Mouse (Mus musculus) CH12.LX (cell line): ENCODE data around the gene Chit1. TPM values are rescaled to one million over a fixed set of nuclear protein-coding genes. Genes with fewer than 3 reads are reported as not detected.

Source experiments
- DNase-seq: peaks from one replicate; pipeline ENCODE4 v3.0.0-alpha.2; 2013; ENCODE audit errors: extremely low read depth
- H3K27ac ChIP-seq: 2 replicates; pipeline ENCODE4 v1.5.1; 2012; ENCODE audit warnings: low read depth, mild to moderate bottlenecking, control low read depth, moderate library complexity; ENCODE audit not compliant: insufficient read depth
- H3K27me3 ChIP-seq: replicated peaks from 2 replicates; pipeline ENCODE3; 2012; ENCODE audit warnings: inconsistent platforms
- H3K36me3 ChIP-seq, 2 experiments: replicated peaks in 1 of 2; 2 replicates each; pipeline versions ENCODE3 to v1.6.1; 2012; ENCODE audit warnings: inconsistent platforms in 1 of 2, low read length in 1 of 2, mild to moderate bottlenecking in 1 of 2, mixed read lengths in 1 of 2, moderate library complexity in 1 of 2; ENCODE audit not compliant: control insufficient read depth in 1 of 2, insufficient read depth in 1 of 2
- H3K4me1 ChIP-seq, 2 experiments: 2 replicates each; pipeline ENCODE4 v1.6.1; 2012; ENCODE audit warnings: inconsistent platforms in 1 of 2, moderate library complexity in 1 of 2; ENCODE audit not compliant: insufficient read depth in 2 of 2, control insufficient read depth in 1 of 2
- H3K4me2 ChIP-seq: 2 replicates; pipeline ENCODE4 v1.6.1; 2012; ENCODE audit warnings: low read depth, mild to moderate bottlenecking, control low read depth; ENCODE audit not compliant: poor library complexity, insufficient read depth, severe bottlenecking
- H3K4me3 ChIP-seq, 3 experiments: fragments of 150-350 bp in 1 of 3; sonication (generic) in 1 of 3; replicated peaks in 1 of 3; 2 replicates each; pipeline versions ENCODE3 to v1.5.1; 2011 to 2012; ENCODE audit warnings: low read depth in 2 of 3, low read length in 2 of 3, mild to moderate bottlenecking in 2 of 3, moderate library complexity in 2 of 3, control low read depth in 1 of 3, improper control_type of control experiment in 1 of 3, inconsistent platforms in 1 of 3, mixed read lengths in 1 of 3; ENCODE audit not compliant: poor library complexity in 1 of 3
- H3K79me2 ChIP-seq: replicated peaks from 2 replicates; pipeline ENCODE4 v1.6.1; 2012; ENCODE audit warnings: mild to moderate bottlenecking, moderate library complexity; ENCODE audit not compliant: control insufficient read depth, poor library complexity, insufficient read depth, severe bottlenecking; ENCODE audit errors: extremely low read depth
- H3K9ac ChIP-seq: 2 replicates; pipeline ENCODE4 v1.6.1; 2012; ENCODE audit warnings: low read depth, mild to moderate bottlenecking, control low read depth, moderate library complexity; ENCODE audit not compliant: insufficient read depth
- H3K9me3 ChIP-seq: replicated peaks from 2 replicates; pipeline ENCODE3; 2012; ENCODE audit warnings: low read length, inconsistent platforms, mixed read lengths
- BHLHE40 ChIP-seq: IDR thresholded peaks from 2 replicates; pipeline ENCODE4 v1.6.1; 2011; ENCODE audit warnings: mild to moderate bottlenecking, low read depth, low read length, improper control_type of control experiment
- CHD1 ChIP-seq: IDR thresholded peaks from 2 replicates; pipeline ENCODE4 v1.6.1; 2012; ENCODE audit warnings: low read depth, low read length, improper control_type of control experiment, inconsistent platforms
- CHD2 ChIP-seq: IDR thresholded peaks from 2 replicates; pipeline ENCODE4 v1.6.1; 2011; ENCODE audit warnings: low read length, improper control_type of control experiment
- CTCF ChIP-seq, 2 experiments: IDR thresholded peaks in 1 of 2; conservative IDR thresholded peaks in 1 of 2; 2 replicates each; pipeline ENCODE4 v1.5.1; 2011 to 2012; ENCODE audit warnings: low read depth in 2 of 2, low read length in 2 of 2, improper control_type of control experiment in 1 of 2, inconsistent platforms in 1 of 2, mild to moderate bottlenecking in 1 of 2, moderate library complexity in 1 of 2
- ELF1 ChIP-seq: IDR thresholded peaks from 2 replicates; pipeline ENCODE4 v1.6.1; 2014; ENCODE audit warnings: low read depth, mild to moderate bottlenecking, inconsistent platforms, low read length, improper control_type of control experiment
- EP300 ChIP-seq: IDR thresholded peaks from 2 replicates; pipeline ENCODE4 v1.6.1; 2011; ENCODE audit warnings: low read length, improper control_type of control experiment
- ETS1 ChIP-seq: conservative IDR thresholded peaks from 2 replicates; pipeline ENCODE4 v1.6.1; 2012; ENCODE audit warnings: low read depth, mild to moderate bottlenecking, inconsistent platforms, low read length, improper control_type of control experiment, moderate library complexity
- GABPA ChIP-seq: IDR thresholded peaks from 2 replicates; pipeline ENCODE4 v1.6.1; 2012; ENCODE audit warnings: low read depth, low read length, improper control_type of control experiment, inconsistent platforms; ENCODE audit not compliant: insufficient replicate concordance
- HCFC1 ChIP-seq: IDR thresholded peaks from 2 replicates; pipeline ENCODE4 v1.6.1; 2012; ENCODE audit warnings: low read depth, mild to moderate bottlenecking, inconsistent platforms, low read length, improper control_type of control experiment
- IRF4 ChIP-seq: IDR thresholded peaks from 2 replicates; pipeline ENCODE4 v1.6.1; 2014; ENCODE audit warnings: low read depth, mild to moderate bottlenecking, inconsistent platforms, low read length, improper control_type of control experiment
- JUN ChIP-seq: IDR thresholded peaks from 2 replicates; pipeline ENCODE4 v1.6.1; 2011; ENCODE audit warnings: low read depth, mild to moderate bottlenecking, low read length, improper control_type of control experiment, moderate library complexity; ENCODE audit not compliant: insufficient read depth
- JUND ChIP-seq: conservative IDR thresholded peaks from 2 replicates; pipeline ENCODE4 v1.6.1; 2011; ENCODE audit warnings: low read depth, low read length, improper control_type of control experiment
- MAFK ChIP-seq: IDR thresholded peaks from 2 replicates; pipeline ENCODE4 v1.6.1; 2011; ENCODE audit warnings: low read length, improper control_type of control experiment; ENCODE audit not compliant: insufficient replicate concordance
- MAX ChIP-seq: IDR thresholded peaks from 2 replicates; pipeline ENCODE4 v1.6.1; 2011; ENCODE audit warnings: low read length, improper control_type of control experiment
- MAZ ChIP-seq: IDR thresholded peaks from 2 replicates; pipeline ENCODE4 v1.6.1; 2012; ENCODE audit warnings: low read depth, mild to moderate bottlenecking, inconsistent platforms, low read length, improper control_type of control experiment, moderate library complexity
- MEF2A ChIP-seq: IDR thresholded peaks from 2 replicates; pipeline ENCODE4 v1.6.1; 2014; ENCODE audit warnings: low read depth, mild to moderate bottlenecking, inconsistent platforms, low read length, improper control_type of control experiment, borderline replicate concordance
- MXI1 ChIP-seq: IDR thresholded peaks from 2 replicates; pipeline ENCODE4 v1.6.1; 2011; ENCODE audit warnings: mild to moderate bottlenecking, low read depth, low read length, improper control_type of control experiment
- MYC ChIP-seq: IDR thresholded peaks from 2 replicates; pipeline ENCODE4 v1.6.1; 2011; ENCODE audit warnings: low read depth, mild to moderate bottlenecking, improper control_type of control experiment, low read length
- NELFE ChIP-seq: IDR thresholded peaks from 2 replicates; pipeline ENCODE4 v1.6.1; 2011; ENCODE audit warnings: low read depth, low read length, improper control_type of control experiment
- POLR2A ChIP-seq: IDR thresholded peaks from 2 replicates; pipeline ENCODE4 v1.6.1; 2011; ENCODE audit warnings: low read depth, mild to moderate bottlenecking, improper control_type of control experiment, low read length
- RAD21 ChIP-seq: IDR thresholded peaks from 2 replicates; pipeline ENCODE4 v1.6.1; 2011; ENCODE audit warnings: low read depth, mild to moderate bottlenecking, low read length, improper control_type of control experiment, moderate library complexity
- RCOR1 ChIP-seq: conservative IDR thresholded peaks from 2 replicates; pipeline ENCODE4 v1.6.1; 2012; ENCODE audit warnings: low read depth, mild to moderate bottlenecking, inconsistent platforms, low read length, improper control_type of control experiment
- SIN3A ChIP-seq: IDR thresholded peaks from 2 replicates; pipeline ENCODE4 v1.6.1; 2012; ENCODE audit warnings: low read length, improper control_type of control experiment, inconsistent platforms
- SMC3 ChIP-seq: IDR thresholded peaks from 2 replicates; pipeline ENCODE4 v1.6.1; 2011; ENCODE audit warnings: low read depth, low read length, improper control_type of control experiment
- TBP ChIP-seq: conservative IDR thresholded peaks from 2 replicates; pipeline ENCODE4 v1.6.1; 2011; ENCODE audit warnings: low read depth, low read length, improper control_type of control experiment
- TCF12 ChIP-seq: IDR thresholded peaks from 2 replicates; pipeline ENCODE4 v1.6.1; 2014; ENCODE audit warnings: low read depth, mild to moderate bottlenecking, inconsistent platforms, low read length, improper control_type of control experiment
- UBTF ChIP-seq: IDR thresholded peaks from 2 replicates; pipeline ENCODE4 v1.6.1; 2012; ENCODE audit warnings: low read depth, mild to moderate bottlenecking, inconsistent platforms, low read length, improper control_type of control experiment, moderate library complexity
- USF1 ChIP-seq: IDR thresholded peaks from 2 replicates; pipeline ENCODE4 v1.6.1; 2014; ENCODE audit warnings: low read depth, mild to moderate bottlenecking, inconsistent platforms, low read length, improper control_type of control experiment
- USF2 ChIP-seq: conservative IDR thresholded peaks from 2 replicates; pipeline ENCODE4 v1.6.1; 2011; ENCODE audit warnings: low read depth, low read length, improper control_type of control experiment
- ZKSCAN1 ChIP-seq: IDR thresholded peaks from 2 replicates; pipeline ENCODE4 v1.6.1; 2012; ENCODE audit warnings: low read depth, inconsistent platforms, low read length, improper control_type of control experiment, borderline replicate concordance
- ZMIZ1 ChIP-seq: IDR thresholded peaks from 2 replicates; pipeline ENCODE4 v1.6.1; 2012; ENCODE audit warnings: low read depth, mild to moderate bottlenecking, inconsistent platforms, low read length, improper control_type of control experiment
- ZNF384 ChIP-seq: IDR thresholded peaks from 2 replicates; pipeline ENCODE4 v1.6.1; 2012; ENCODE audit warnings: low read depth, low read length, improper control_type of control experiment, inconsistent platforms
- dilution Hi-C: fragments of 300-500 bp; cut with MboI; formaldehyde crosslinking; loops from 2 replicates; pipeline ENCODE4 v1.14.3; 2020; ENCODE audit warnings: low sequenced_read_pairs; ENCODE audit not compliant: extremely low pct_unique_long_range_greater_than_20kb, extremely low pct_ligation_motif_present
- in situ Hi-C: fragments of 300-500 bp; cut with MboI; formaldehyde crosslinking; loops from 3 replicates; pipeline ENCODE4 v1.14.3; 2019; ENCODE audit warnings: low sequenced_read_pairs, low pct_ligation_motif_present, low pct_unique_long_range_greater_than_20kb, mixed read lengths
- polyA plus RNA-seq: library from polyadenylated mRNA; unstranded; fragments of >175 nt; gene quantifications from 2 replicates; pipeline ENCODE4 v1.2.1, GENCODE M21; 2012; ENCODE audit warnings: low read depth; ENCODE audit not compliant: insufficient read length
- total RNA-seq, 2 experiments: library from RNA; depleted of rRNA; stranded (reverse); fragments of 300-350 nt in 1 of 2; fragments of >200 nt in 1 of 2; gene quantifications; 2 replicates each; pipeline ENCODE4 v1.2.3; 2012 to 2014

Chit1 gene
- total and polyA plus RNA-seq, 3 experiments = 0.25 to 0.47 (median 0.36) TPM

GRCm38 (mm10) chr1:134195979-134196378, 84.9 kb downstream of the Chit1 start:
- TF ChIP-seq MXI1 (peak; percentile 36; the same call in 1 of the 2 replicates), CHD2 (no peak), UBTF (no peak), SIN3A (0 out of 2 replicates have a peak, but pooled peaks have one; percentile 15), HCFC1 (no peak), ETS1 (no peak), TBP (no peak)
- H3K27ac ChIP-seq = peak overlapping the region; percentile 89
- dilution Hi-C loops (no loop called here), in situ Hi-C loops (loop anchor here (5.0 to 10.0 kb wide), 2 partner anchors 36 to 99 kb away; no protein-coding TSS in a partner anchor)
- H3K4me1 ChIP-seq = peaks cover 30 to 93% of the 10 kb centered on the region in 2 experiments
- H3K4me3 ChIP-seq = peak overlapping the region; percentile 55 to 66 (median 56)
- H3K79me2 ChIP-seq = no peaks in the 10 kb centered on the region
- no peak for DNase-seq
- no peaks in the 10 kb centered on the region for H3K9me3 ChIP-seq
- no peaks in the 10 kb centered on the region for H3K27me3 ChIP-seq
- no peaks in the 10 kb centered on the region for H3K36me3 ChIP-seq
- peak overlapping the region; percentile 73 for H3K4me2 ChIP-seq
- peak overlapping the region; percentile 64 for H3K9ac ChIP-seq

GRCm38 (mm10) chr1:134196386-134196785, 85.3 kb downstream of the Chit1 start:
- in situ Hi-C loops (loop anchor here (5.0 to 10.0 kb wide), 2 partner anchors 36 to 98 kb away; no protein-coding TSS in a partner anchor), dilution Hi-C loops (no loop called here)
- H3K9ac ChIP-seq = peak overlapping the region; percentile 64
- no peaks in the 10 kb centered on the region for H3K36me3 ChIP-seq
- peaks cover 31 to 94% of the 10 kb centered on the region in 2 experiments for H3K4me1 ChIP-seq
- DNase-seq = peak; percentile 99
- no peaks in the 10 kb centered on the region for H3K9me3 ChIP-seq
- H3K4me2 ChIP-seq = peak overlapping the region; percentile 73
- H3K27ac ChIP-seq = peak overlapping the region; percentile 89
- H3K27me3 ChIP-seq = no peaks in the 10 kb centered on the region
- peak overlapping the region; percentile 55 to 66 (median 56) for H3K4me3 ChIP-seq
- TF ChIP-seq MAFK (peak; percentile 100), MYC (no peak), ELF1 (peak; percentile 56; the same call in 1 of the 2 replicates), ZMIZ1 (no peak), RAD21 (peak; percentile 71), USF1 (no peak), ZKSCAN1 (no peak), POLR2A (peak; percentile 39; the same call in 1 of the 2 replicates), TBP (peak; percentile 72; the same call in 1 of the 2 replicates), CHD1 (no peak), SIN3A (peak; percentile 68; the same call in 1 of the 2 replicates), MEF2A (peak; percentile 87; the same call in 1 of the 2 replicates), NELFE (no peak), SMC3 (peak; percentile 87), UBTF (no peak), MAX (no peak), IRF4 (peak; percentile 100), CTCF (conservative IDR thresholded peaks at IDR 0.05 in 1 of 2, IDR thresholded peaks at IDR 0.05 in 1 of 2; ENCODE audit: low read depth in 2 of 2, low read length in 2 of 2) (peak; percentile 89 to 91), USF2 (no peak; the same call in 1 of the 2 replicates), ZNF384 (no peak), GABPA (no peak), ETS1 (peak; percentile 98), BHLHE40 (peak; percentile 75), TCF12 (peak; percentile 91), JUND (peak; percentile 67), EP300 (peak; percentile 99), JUN (peak; percentile 75), RCOR1 (no peak; the same call in 1 of the 2 replicates), MAZ (0 out of 2 replicates have a peak, but pooled peaks have one; percentile 30)
- TF ChIP-seq, all 38 proteins: peak for 17
- no peaks in the 10 kb centered on the region for H3K79me2 ChIP-seq
